Mouse (Mus musculus) limb, embryonic 13.5 days (tissue): Measurements from ENCODE around the gene Ptprd. TPM values are rescaled to one million over a fixed set of nuclear protein-coding genes. Genes with fewer than 3 reads are reported as not detected.

ENCODE experiments used
- ATAC-seq: fragments of 200-750 bp; cut with Nextera tagmentation; 2 replicates; pipeline ENCODE4 v1.8.0; 2017; ENCODE audit warnings: low read depth, moderate number of reproducible peaks, moderate TSS enrichment; ENCODE audit not compliant: low FRiP score
- H3K27ac ChIP-seq: fragments of 300-500 bp; sonication (generic); 2 replicates; pipeline ENCODE4 v1.5.1; 2015; ENCODE audit warnings: inconsistent platforms, mild to moderate bottlenecking, moderate library complexity
- H3K27me3 ChIP-seq: fragments of 300-500 bp; sonication (generic); 2 replicates; pipeline ENCODE4 v1.6.1; 2015; ENCODE audit warnings: mild to moderate bottlenecking, inconsistent platforms
- H3K36me3 ChIP-seq: fragments of 300-500 bp; sonication (generic); 2 replicates; pipeline ENCODE4 v1.6.1; 2015; ENCODE audit warnings: inconsistent platforms, mild to moderate bottlenecking, moderate library complexity
- H3K4me1 ChIP-seq: fragments of 300-500 bp; sonication (generic); 2 replicates; pipeline ENCODE4 v1.6.1; 2015; ENCODE audit warnings: inconsistent platforms
- H3K4me2 ChIP-seq: fragments of 300-500 bp; sonication (generic); replicated peaks from 2 replicates; pipeline ENCODE4 v1.6.1; 2015; ENCODE audit warnings: inconsistent platforms, mild to moderate bottlenecking, moderate library complexity
- H3K4me3 ChIP-seq: fragments of 300-500 bp; sonication (generic); 2 replicates; pipeline ENCODE4 v1.5.1; 2015; ENCODE audit warnings: moderate library complexity, mild to moderate bottlenecking, inconsistent platforms
- H3K9ac ChIP-seq: fragments of 300-500 bp; sonication (generic); 2 replicates; pipeline ENCODE4 v1.6.1; 2015; ENCODE audit warnings: mild to moderate bottlenecking, inconsistent platforms
- H3K9me3 ChIP-seq: fragments of 300-500 bp; sonication (generic); 2 replicates; pipeline ENCODE4 v1.6.1; 2016; ENCODE audit warnings: inconsistent platforms
- WGBS: fragments of 180-500 bp; shearing (Covaris S2); methylation state at CpG from one replicate; pipeline ENCODE4 v1.1.7; 2015; 5-methylcytosine and 5-hydroxymethylcytosine counted together
- polyA plus RNA-seq: library from polyadenylated mRNA; unstranded; fragments of >200 nt; fragmentation: Nextera tagmentation; extraction: Ambion mirVana; gene quantifications from 2 replicates; pipeline ENCODE4 v1.2.1, GENCODE M21; 2015

Ptprd gene
- polyA plus RNA-seq, 1 experiment from 2014 or later: 38.6 TPM

DNA sequence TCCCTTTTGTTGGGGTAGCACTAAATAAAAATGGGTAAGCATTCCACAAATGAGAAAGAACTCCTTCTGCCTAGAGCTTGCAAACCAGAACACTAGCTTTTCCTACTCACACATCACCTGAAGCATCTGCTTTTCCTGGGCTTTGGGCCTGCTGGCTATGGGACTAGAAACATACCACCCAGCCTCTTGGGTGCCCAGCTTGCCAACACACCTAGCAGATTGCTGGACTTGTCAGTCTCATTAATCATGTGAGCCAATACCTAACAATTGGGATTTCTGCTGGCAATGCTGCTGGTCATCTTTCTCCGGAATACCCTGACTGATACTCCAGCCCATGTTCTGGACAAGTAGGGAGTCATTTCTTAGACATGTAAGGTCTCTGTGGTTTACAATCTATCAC is 1973.9 kb downstream of the Ptprd start:
- H3K27me3 ChIP-seq: no peaks in the 10 kb centered on the region
- no peak overlapping the region for H3K4me3 ChIP-seq
- WGBS: 88% methylated on average over 1 of the region's 1 CpGs
- H3K9ac ChIP-seq: no peak overlapping the region
- H3K36me3 ChIP-seq: no peaks in the 10 kb centered on the region
- no peak overlapping the region for H3K4me2 ChIP-seq
- no peak overlapping the region for H3K27ac ChIP-seq
- H3K9me3 ChIP-seq: no peaks in the 10 kb centered on the region
- no peak for ATAC-seq
- no peaks in the 10 kb centered on the region for H3K4me1 ChIP-seq

DNA sequence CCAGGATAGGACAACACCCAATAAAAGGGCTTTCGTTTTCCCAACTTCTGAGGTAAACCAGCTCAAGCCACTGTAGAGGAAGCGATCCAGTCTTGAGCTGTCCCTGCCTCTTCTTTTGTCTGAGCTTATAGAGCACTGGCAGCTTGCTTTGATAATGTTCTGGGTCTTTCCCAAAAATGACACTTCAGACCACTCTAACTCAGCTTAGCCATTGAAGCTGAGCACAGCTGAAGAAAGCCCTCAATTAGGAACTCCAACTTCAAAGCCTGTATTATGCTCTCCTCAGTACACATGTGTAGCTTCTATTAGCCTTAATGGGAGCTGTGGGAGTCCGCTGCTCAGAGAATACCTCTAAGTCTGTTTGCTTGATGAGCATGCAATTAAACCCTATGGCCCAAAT is 1988.0 kb downstream of the Ptprd start:
- no peaks in the 10 kb centered on the region for H3K4me1 ChIP-seq
- no peaks in the 10 kb centered on the region for H3K9me3 ChIP-seq
- ATAC-seq: no peak
- no peak overlapping the region for H3K4me3 ChIP-seq
- H3K27me3 ChIP-seq: no peaks in the 10 kb centered on the region
- no peak overlapping the region for H3K27ac ChIP-seq
- no peaks in the 10 kb centered on the region for H3K36me3 ChIP-seq
- 85% methylated on average over 3 of the region's 3 CpGs for WGBS
- no peak overlapping the region for H3K9ac ChIP-seq
- H3K4me2 ChIP-seq: no peak overlapping the region

DNA sequence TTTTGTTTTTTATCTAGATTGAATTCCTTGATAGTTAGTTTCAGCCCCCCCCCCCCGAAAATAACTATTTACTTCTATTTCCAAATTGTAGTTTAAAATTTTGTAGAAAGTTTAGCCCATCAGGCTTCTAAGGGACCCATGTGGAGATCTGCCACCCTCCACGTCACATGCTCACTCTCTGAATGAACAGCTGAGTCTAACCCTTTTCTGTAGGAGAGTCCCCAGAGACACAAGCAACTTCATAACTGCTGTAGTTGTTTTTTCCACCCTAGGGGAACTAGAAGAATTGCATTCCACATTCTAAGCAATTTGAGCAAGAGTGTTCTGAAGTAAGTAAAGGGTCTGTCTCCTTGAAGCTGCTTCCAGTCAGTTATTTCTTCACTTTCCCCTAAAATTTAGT is 1989.2 kb downstream of the Ptprd start:
- 65% methylated on average over 2 of the region's 2 CpGs for WGBS
- no peak for ATAC-seq
- Histone ChIP-seq H3K9me3 (no peaks in the 10 kb centered on the region), H3K27ac (no peak overlapping the region), H3K4me2 (no peak overlapping the region), H3K4me1 (no peaks in the 10 kb centered on the region), H3K27me3 (no peaks in the 10 kb centered on the region), H3K36me3 (no peaks in the 10 kb centered on the region), H3K4me3 (no peak overlapping the region), H3K9ac (no peak overlapping the region)

DNA sequence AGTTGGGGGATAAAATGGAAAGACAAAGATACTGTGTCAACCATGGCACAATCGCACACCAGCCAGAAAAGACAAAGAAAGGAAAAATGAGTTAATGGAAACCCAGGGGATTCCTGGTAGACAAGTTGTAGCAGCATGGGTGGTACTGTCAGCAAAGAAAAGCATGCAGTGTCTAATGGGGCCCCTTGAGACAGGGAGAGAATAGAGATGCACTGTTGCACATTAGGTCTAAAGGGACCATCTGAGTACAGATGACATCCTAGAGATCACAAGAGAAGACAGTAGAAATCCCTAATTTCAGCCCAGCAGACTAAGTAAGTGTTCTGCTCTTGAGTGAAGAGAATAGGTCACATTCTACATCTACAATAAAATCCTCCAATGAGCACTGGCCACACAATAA is 1993.7 kb downstream of the Ptprd start:
- H3K4me2 ChIP-seq: no peak overlapping the region
- H3K27me3 ChIP-seq: no peaks in the 10 kb centered on the region
- 92% methylated on average over 1 of the region's 1 CpGs for WGBS
- H3K4me3 ChIP-seq: no peak overlapping the region
- H3K36me3 ChIP-seq: no peaks in the 10 kb centered on the region
- no peaks in the 10 kb centered on the region for H3K9me3 ChIP-seq
- H3K27ac ChIP-seq: no peak overlapping the region
- H3K9ac ChIP-seq: no peak overlapping the region
- no peaks in the 10 kb centered on the region for H3K4me1 ChIP-seq
- ATAC-seq: no peak

DNA sequence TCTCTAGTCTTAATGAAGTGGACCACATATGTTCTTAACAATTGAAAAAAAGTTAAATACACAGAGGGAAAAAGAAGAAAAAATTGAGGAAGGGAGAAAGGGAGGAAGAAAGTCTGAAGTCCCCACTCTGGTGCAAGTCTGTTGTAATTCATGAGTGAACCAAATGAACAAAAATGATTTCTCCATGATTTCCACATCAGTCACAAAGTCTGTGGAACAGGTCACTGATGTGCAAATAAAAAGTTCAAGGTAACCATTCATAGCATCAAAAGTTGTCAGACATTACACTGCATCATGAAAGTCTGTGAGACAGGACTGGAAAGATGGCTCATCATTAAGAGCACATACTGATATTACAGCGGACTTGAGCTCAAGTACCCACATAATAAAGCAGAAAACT is 1996.6 kb downstream of the Ptprd start:
- Histone ChIP-seq H3K9ac (no peak overlapping the region), H3K4me3 (no peak overlapping the region), H3K4me2 (no peak overlapping the region), H3K27me3 (no peaks in the 10 kb centered on the region), H3K9me3 (no peaks in the 10 kb centered on the region), H3K36me3 (no peaks in the 10 kb centered on the region), H3K27ac (no peak overlapping the region), H3K4me1 (no peaks in the 10 kb centered on the region)
- no peak for ATAC-seq
- WGBS: 94% methylated on average over 1 of the region's 1 CpGs

DNA sequence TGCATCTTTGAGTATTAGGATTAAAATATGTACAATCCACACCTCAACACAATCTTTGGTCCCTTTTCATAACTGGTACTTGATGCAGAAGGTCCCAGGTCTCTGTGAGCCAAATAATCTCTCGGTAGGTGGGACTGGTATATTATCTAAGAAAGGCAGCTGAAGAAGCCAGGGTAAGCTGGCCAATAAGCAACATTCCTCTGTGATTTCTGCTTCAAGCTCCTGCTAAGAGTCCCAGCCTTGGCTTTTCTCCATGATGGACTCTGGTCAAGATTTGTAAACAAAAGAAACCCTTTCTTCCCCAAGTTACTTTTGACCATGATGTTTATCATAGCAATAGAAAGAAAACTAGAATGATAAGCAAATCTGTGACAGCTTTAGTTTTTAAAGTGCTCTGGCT is 2012.4 kb downstream of the Ptprd start:
- H3K4me1 ChIP-seq: no peaks in the 10 kb centered on the region
- no peaks in the 10 kb centered on the region for H3K36me3 ChIP-seq
- no peaks in the 10 kb centered on the region for H3K27me3 ChIP-seq
- no peak overlapping the region for H3K4me3 ChIP-seq
- H3K4me2 ChIP-seq: no peak overlapping the region
- WGBS: 63% methylated on average over 1 of the region's 1 CpGs
- ATAC-seq: no peak
- H3K9ac ChIP-seq: no peak overlapping the region
- H3K9me3 ChIP-seq: no peaks in the 10 kb centered on the region
- no peak overlapping the region for H3K27ac ChIP-seq

DNA sequence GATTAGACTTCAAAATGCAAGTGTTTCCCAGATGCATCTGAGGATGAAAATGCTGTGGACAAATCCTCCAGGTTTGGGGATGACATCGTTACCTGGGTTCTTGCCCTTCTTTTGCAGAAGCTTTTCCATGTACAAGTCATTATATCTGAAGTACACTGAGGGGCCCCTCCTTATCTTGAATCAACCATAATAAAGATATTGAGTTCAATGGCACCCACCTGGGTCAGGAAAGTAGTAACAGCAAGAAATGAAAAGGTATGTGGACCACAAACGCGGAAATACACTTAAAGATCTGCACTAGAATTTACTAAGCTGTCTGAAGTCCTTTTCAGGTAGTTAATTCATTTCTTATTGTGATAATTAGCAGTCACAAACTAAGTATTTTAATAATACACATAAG is 2017.0 kb downstream of the Ptprd start:
- no peak overlapping the region for H3K27ac ChIP-seq
- no peak overlapping the region for H3K4me2 ChIP-seq
- H3K4me3 ChIP-seq: no peak overlapping the region
- no peaks in the 10 kb centered on the region for H3K36me3 ChIP-seq
- 93% methylated on average over 3 of the region's 3 CpGs for WGBS
- H3K9me3 ChIP-seq: no peaks in the 10 kb centered on the region
- ATAC-seq: no peak
- H3K4me1 ChIP-seq: no peaks in the 10 kb centered on the region
- H3K9ac ChIP-seq: no peak overlapping the region
- H3K27me3 ChIP-seq: no peaks in the 10 kb centered on the region

DNA sequence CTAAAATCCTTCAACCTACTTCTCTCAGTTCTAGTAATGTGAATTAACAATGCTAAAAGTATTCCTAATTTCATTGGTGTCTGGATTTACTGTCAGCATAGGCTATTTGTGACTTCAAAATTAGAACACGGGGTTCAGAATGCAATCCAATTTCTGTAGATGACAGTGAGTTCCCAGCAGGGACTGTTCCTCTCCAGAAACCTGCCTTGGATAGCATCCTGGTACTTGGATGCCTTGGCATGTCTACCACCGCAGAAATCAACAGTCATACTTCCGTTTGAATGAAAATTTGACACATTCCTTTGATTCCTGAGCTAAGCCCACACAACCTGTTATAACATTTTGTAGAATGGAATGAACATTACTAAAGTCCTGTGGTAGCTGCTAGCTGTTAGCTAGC is 2018.3 kb downstream of the Ptprd start:
- WGBS: 73% methylated on average over 3 of the region's 3 CpGs

DNA sequence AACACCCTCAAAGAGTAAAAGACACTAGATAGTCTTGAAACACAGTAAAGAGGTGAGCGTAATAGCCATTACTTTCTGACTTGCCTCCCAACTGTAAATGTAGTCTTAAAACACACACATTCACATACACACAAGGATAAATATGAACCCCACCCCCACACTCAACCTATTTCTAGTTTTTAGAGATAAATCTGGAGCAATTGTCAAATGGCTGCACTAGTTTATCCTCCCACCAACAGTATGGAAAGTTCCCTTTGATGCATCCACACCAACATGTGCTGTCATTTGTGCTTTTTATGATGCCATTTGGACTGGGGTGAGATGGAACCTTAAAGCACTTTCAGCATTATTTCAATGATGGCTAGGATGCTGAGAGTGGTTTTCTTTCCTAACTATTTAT is 2019.7 kb downstream of the Ptprd start:
- 95% methylated on average over 1 of the region's 1 CpGs for WGBS
- no peak overlapping the region for H3K4me3 ChIP-seq

More for the DNA sequence above, 2018.3 kb downstream of the Ptprd start:
- no peak overlapping the region for H3K27ac ChIP-seq
- H3K36me3 ChIP-seq: no peaks in the 10 kb centered on the region
- H3K4me2 ChIP-seq: no peak overlapping the region
- H3K4me3 ChIP-seq: no peak overlapping the region
- no peak overlapping the region for H3K9ac ChIP-seq
- H3K9me3 ChIP-seq: no peaks in the 10 kb centered on the region
- no peaks in the 10 kb centered on the region for H3K4me1 ChIP-seq
- H3K27me3 ChIP-seq: no peaks in the 10 kb centered on the region
- ATAC-seq: no peak

DNA sequence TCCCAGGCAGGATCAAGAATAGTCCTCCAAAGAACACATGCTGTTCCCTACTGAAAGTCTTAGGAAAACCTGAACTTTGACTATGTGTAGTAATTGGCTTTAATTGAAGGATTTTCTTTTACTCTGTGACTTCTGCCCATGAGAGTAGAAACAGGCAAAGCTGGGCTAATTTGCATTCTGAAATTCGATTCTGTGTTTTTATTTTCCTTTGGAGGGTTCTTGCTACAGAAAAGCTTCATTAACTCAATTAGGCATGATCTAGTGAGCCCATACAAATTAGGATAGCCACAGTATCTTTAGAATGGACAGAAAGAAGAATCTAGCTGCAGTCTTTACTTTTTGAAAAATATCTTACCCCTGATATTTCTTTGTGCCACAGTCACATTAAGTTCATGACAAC is 2021.0 kb downstream of the Ptprd start:
- H3K4me2 ChIP-seq: no peak overlapping the region
- WGBS: 52% methylated on average over 1 of the region's 1 CpGs
- H3K36me3 ChIP-seq: no peaks in the 10 kb centered on the region
- H3K4me1 ChIP-seq: no peaks in the 10 kb centered on the region
- no peak overlapping the region for H3K9ac ChIP-seq
- no peaks in the 10 kb centered on the region for H3K27me3 ChIP-seq
- no peak overlapping the region for H3K27ac ChIP-seq
- no peak overlapping the region for H3K4me3 ChIP-seq
- ATAC-seq: no peak
- H3K9me3 ChIP-seq: no peaks in the 10 kb centered on the region

More for the DNA sequence above, 2019.7 kb downstream of the Ptprd start:
- Histone ChIP-seq H3K36me3 (no peaks in the 10 kb centered on the region), H3K27ac (no peak overlapping the region), H3K9ac (no peak overlapping the region), H3K9me3 (no peaks in the 10 kb centered on the region), H3K4me2 (no peak overlapping the region), H3K4me1 (no peaks in the 10 kb centered on the region), H3K27me3 (no peaks in the 10 kb centered on the region)
- ATAC-seq: no peak

DNA sequence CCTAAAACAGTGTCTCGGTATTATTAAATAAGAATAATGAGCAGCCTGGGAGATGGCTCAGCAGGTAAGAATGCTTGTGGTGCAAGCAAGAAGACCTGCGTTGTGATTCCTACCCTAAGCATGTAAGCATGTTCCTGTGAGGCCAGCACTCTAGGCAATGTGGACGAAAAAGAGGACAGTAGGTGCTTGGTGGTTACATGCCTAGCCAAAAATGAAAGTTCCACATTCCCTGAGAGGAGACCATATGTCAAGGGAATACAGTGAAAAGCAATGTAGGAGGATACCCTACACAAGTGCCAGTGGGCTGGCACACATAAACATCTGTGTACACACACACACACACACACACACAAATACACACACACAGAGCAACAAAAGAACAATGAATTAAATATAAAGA is 2028.7 kb downstream of the Ptprd start:
- H3K9ac ChIP-seq: no peak overlapping the region
- WGBS: 83% methylated on average over 3 of the region's 3 CpGs
- H3K27ac ChIP-seq: no peak overlapping the region
- H3K9me3 ChIP-seq: no peaks in the 10 kb centered on the region
- H3K4me3 ChIP-seq: no peak overlapping the region
- H3K36me3 ChIP-seq: no peaks in the 10 kb centered on the region
- peaks cover 16% of the 10 kb centered on the region for H3K4me1 ChIP-seq
- ATAC-seq: no peak
- no peak overlapping the region for H3K4me2 ChIP-seq
- no peaks in the 10 kb centered on the region for H3K27me3 ChIP-seq

DNA sequence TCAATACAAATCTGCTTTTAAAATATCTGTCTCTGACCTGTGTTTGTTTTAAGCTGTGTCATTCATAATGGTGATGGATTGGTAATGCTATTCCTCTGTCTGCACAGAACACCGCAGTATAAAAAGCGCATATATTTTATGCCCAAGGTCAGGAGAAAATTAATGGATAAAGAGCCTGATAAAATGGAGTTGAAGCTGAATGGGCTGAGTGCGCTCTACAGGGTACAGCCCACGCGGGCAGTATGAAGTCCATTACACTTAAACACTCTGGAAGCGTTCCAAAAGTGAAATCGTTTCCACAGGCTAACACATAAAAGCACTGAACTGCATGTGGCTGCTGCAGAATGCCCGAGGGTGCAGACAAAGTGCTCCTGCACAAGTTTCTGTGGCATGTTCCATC is 2032.3 kb downstream of the Ptprd start:
- H3K36me3 ChIP-seq: no peaks in the 10 kb centered on the region
- peak; percentile 83 for ATAC-seq
- H3K4me1 ChIP-seq: peaks cover 19% of the 10 kb centered on the region
- no peak overlapping the region for H3K4me3 ChIP-seq
- H3K9me3 ChIP-seq: no peaks in the 10 kb centered on the region
- H3K9ac ChIP-seq: no peak overlapping the region
- WGBS: 22% methylated on average over 8 of the region's 8 CpGs
- H3K27me3 ChIP-seq: no peaks in the 10 kb centered on the region
- H3K27ac ChIP-seq: no peak overlapping the region
- peak overlapping the region; percentile 34; the same call in 1 of the 2 replicates for H3K4me2 ChIP-seq

DNA sequence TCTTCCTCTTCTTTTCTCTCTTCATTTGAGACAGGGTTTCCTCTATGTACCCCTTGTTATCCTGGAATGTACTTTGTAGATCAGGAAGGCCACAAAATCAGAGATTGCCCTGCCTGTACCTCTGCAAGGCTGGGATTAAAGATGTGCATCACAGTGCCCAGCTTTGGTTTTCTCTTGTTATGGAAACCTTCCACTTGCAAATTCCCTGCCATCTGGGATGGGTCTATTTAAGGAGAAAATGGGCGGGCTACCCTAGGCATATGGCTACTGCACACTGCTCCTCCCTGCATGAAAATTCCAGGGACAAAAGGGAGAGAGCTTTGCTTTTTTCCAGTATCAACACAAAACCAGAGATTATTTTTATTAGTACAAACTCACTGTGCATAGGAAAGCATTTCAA is 2036.7 kb downstream of the Ptprd start:
- Histone ChIP-seq H3K9ac (no peak overlapping the region), H3K27me3 (no peaks in the 10 kb centered on the region), H3K4me2 (no peak overlapping the region), H3K27ac (no peak overlapping the region), H3K36me3 (no peaks in the 10 kb centered on the region), H3K4me3 (no peak overlapping the region), H3K9me3 (no peaks in the 10 kb centered on the region), H3K4me1 (peaks cover 12% of the 10 kb centered on the region)
- no peak for ATAC-seq
- WGBS: 93% methylated on average over 1 of the region's 1 CpGs
